Mouse (Mus musculus): ENCODE results near the gene Slamf7. TPM values are rescaled to one million over a fixed set of nuclear protein-coding genes. Genes with fewer than 3 reads are reported as not detected.

The Slamf7 gene
- 0.20 TPM in 1 of 2 replicates, not detected in the other for polyA plus RNA-seq (2014; fragmentation: Nextera tagmentation; extraction: Ambion mirVana)

- Histone ChIP-seq H3K27ac (ENCODE audit: low read depth) (no peak within 1 kb of the TSS), H3K4me2 (no peak within 1 kb of the TSS), H3K27me3 (ENCODE audit: insufficient read depth, low read length) (no peaks in the 10 kb centered on the region), H3K36me3 (ENCODE audit: insufficient read depth) (no peaks in the 10 kb centered on the region), H3K9ac (no peak within 1 kb of the TSS), H3K4me3 (ENCODE audit: low read depth, low read length) (no peak within 1 kb of the TSS), H3K9me3 (ENCODE audit: low read depth, low read length) (no peaks in the 10 kb centered on the region), H3K4me1 (ENCODE audit: insufficient read depth) (no peaks in the 10 kb centered on the region)
- ATAC-seq (ENCODE audit: insufficient read depth) (no peak), DNase-seq (no peak)
- no peak for TF ChIP-seq CTCF (IDR thresholded peaks at IDR 0.05; ENCODE audit: low read depth)
- 84% methylated on average over 5 of the region's 5 CpGs for WGBS
Measured at GRCm38 (mm10) chr1:171652734-171653133, at the start of gene Slamf7. TSS of gene Slamf7 (minus strand) at chr1:171653035.

- Histone ChIP-seq H3K27me3 (ENCODE audit: insufficient read depth, low read length) (no peaks in the 10 kb centered on the region), H3K36me3 (ENCODE audit: insufficient read depth) (no peaks in the 10 kb centered on the region), H3K4me3 (ENCODE audit: low read depth, low read length) (no peak overlapping the region), H3K9ac (no peak overlapping the region), H3K9me3 (ENCODE audit: low read depth, low read length) (no peaks in the 10 kb centered on the region), H3K27ac (ENCODE audit: low read depth) (no peak overlapping the region), H3K4me1 (ENCODE audit: insufficient read depth) (no peaks in the 10 kb centered on the region), H3K4me2 (no peak overlapping the region)
- ATAC-seq (ENCODE audit: insufficient read depth) (no peak), DNase-seq (peak; percentile 57)
- WGBS, result 8% methylated on average over 6 of the region's 6 CpGs
- TF ChIP-seq CTCF (IDR thresholded peaks at IDR 0.05; ENCODE audit: low read depth), result peak; percentile 37; the same call in 1 of the 2 replicates
Measured at GRCm38 (mm10) chr1:171698983-171699382, 46.1 kb upstream of the Slamf7 start.

GRCm38 (mm10) chr1:171693918-171694317 lies 41.1 kb upstream of the Slamf7 start:
- no peak for DNase-seq
- Histone ChIP-seq H3K9me3 (ENCODE audit: low read depth, low read length) (0 out of 2 replicates have a peak, but pooled peaks cover 3% of the 10 kb centered on the region), H3K27me3 (ENCODE audit: insufficient read depth, low read length) (no peaks in the 10 kb centered on the region), H3K4me2 (no peak overlapping the region), H3K4me1 (ENCODE audit: insufficient read depth) (no peaks in the 10 kb centered on the region), H3K27ac (ENCODE audit: low read depth) (no peak overlapping the region), H3K4me3 (ENCODE audit: low read depth, low read length) (no peak overlapping the region), H3K36me3 (ENCODE audit: insufficient read depth) (no peaks in the 10 kb centered on the region), H3K9ac (no peak overlapping the region)
- 61% methylated on average over 1 of the region's 1 CpGs for WGBS
- TF ChIP-seq CTCF (IDR thresholded peaks at IDR 0.05; ENCODE audit: low read depth), result no peak
- no peak for ATAC-seq (ENCODE audit: insufficient read depth)

DNA sequence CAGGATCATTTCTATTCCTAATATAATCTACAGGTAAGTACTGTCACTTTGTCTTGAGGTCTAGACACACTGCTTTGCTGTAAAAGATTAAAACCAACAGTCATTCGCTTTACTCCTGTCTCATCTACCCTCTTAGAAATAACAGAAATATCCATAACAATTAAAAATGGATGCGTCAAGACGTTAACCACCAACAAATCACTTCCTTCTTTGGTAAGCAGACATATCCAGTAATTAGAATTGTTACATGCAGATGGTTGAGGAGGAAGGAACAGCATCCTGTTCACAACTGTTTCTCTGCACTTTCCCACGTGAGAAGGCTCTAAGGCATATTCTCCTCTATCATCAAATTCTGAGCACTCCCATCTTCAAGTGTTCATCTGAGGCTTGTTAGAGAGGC lies 34.5 kb upstream of the Slamf7 start:
- WGBS, result 76% methylated on average over 4 of the region's 4 CpGs
- Histone ChIP-seq H3K27me3 (ENCODE audit: insufficient read depth, low read length) (no peaks in the 10 kb centered on the region), H3K9me3 (ENCODE audit: low read depth, low read length) (no peaks in the 10 kb centered on the region), H3K27ac (ENCODE audit: low read depth) (no peak overlapping the region), H3K36me3 (ENCODE audit: insufficient read depth) (no peaks in the 10 kb centered on the region), H3K9ac (no peak overlapping the region), H3K4me1 (ENCODE audit: insufficient read depth) (no peaks in the 10 kb centered on the region), H3K4me3 (ENCODE audit: low read depth, low read length) (no peak overlapping the region), H3K4me2 (no peak overlapping the region)
- TF ChIP-seq CTCF (IDR thresholded peaks at IDR 0.05; ENCODE audit: low read depth), result no peak
- DNase-seq (no peak), ATAC-seq (ENCODE audit: insufficient read depth) (no peak)

- H3K36me3 ChIP-seq (ENCODE audit: insufficient read depth), result no peaks in the 10 kb centered on the region
- TF ChIP-seq CTCF (IDR thresholded peaks at IDR 0.05; ENCODE audit: low read depth), result no peak
- H3K9ac ChIP-seq, result no peak overlapping the region
- H3K4me3 ChIP-seq (ENCODE audit: low read depth, low read length), result no peak overlapping the region
- no peak overlapping the region for H3K4me2 ChIP-seq
- no peak overlapping the region for H3K27ac ChIP-seq (ENCODE audit: low read depth)
- DNase-seq, result no peak
- ATAC-seq (ENCODE audit: insufficient read depth), result no peak
- no peaks in the 10 kb centered on the region for H3K9me3 ChIP-seq (ENCODE audit: low read depth, low read length)
- H3K27me3 ChIP-seq (ENCODE audit: insufficient read depth, low read length), result no peaks in the 10 kb centered on the region
- no peaks in the 10 kb centered on the region for H3K4me1 ChIP-seq (ENCODE audit: insufficient read depth)
- 87% methylated on average over 9 of the region's 9 CpGs for WGBS
Measured at GRCm38 (mm10) chr1:171684923-171685322, 32.1 kb upstream of the Slamf7 start.

- H3K27ac ChIP-seq (ENCODE audit: low read depth), result no peak within 1 kb of the TSS
- WGBS, result 88% methylated on average over 14 of the region's 14 CpGs
- H3K9me3 ChIP-seq (ENCODE audit: low read depth, low read length), result no peaks in the 10 kb centered on the region
- no peaks in the 10 kb centered on the region for H3K27me3 ChIP-seq (ENCODE audit: insufficient read depth, low read length)
- H3K4me3 ChIP-seq (ENCODE audit: low read depth, low read length), result no peak within 1 kb of the TSS
- H3K9ac ChIP-seq, result no peak within 1 kb of the TSS
- H3K4me1 ChIP-seq (ENCODE audit: insufficient read depth), result no peaks in the 10 kb centered on the region
- TF ChIP-seq CTCF (IDR thresholded peaks at IDR 0.05; ENCODE audit: low read depth), result no peak
- no peak within 1 kb of the TSS for H3K4me2 ChIP-seq
- no peak for DNase-seq
- ATAC-seq (ENCODE audit: insufficient read depth), result no peak
- no peaks in the 10 kb centered on the region for H3K36me3 ChIP-seq (ENCODE audit: insufficient read depth)
Measured at GRCm38 (mm10) chr1:171681531-171682299, 28.9 kb upstream of the Slamf7 start, which contains the start of gene Cd48. TSS of gene Cd48 (plus strand) at chr1:171682009.

DNA sequence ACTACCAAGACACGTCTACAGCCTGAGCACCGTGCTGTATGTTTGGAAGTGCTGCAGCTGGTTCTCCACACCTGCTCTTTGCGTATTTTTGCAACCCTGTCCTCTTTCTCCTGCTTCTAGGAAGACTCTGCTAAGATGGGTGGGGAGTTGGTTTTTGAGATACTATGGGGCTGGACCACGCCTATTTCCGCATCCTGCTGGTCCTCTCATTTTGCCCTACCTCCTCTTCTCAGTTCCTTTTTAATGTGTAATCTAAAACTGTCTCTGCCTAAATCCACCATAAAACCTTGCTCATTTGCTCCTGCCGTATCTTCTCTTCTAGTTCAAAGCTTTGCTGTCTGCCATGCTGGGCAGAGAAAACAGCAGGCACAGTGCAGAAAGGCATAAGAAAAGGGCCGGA lies 28.2 kb upstream of the Slamf7 start:
- no peaks in the 10 kb centered on the region for H3K4me1 ChIP-seq (ENCODE audit: insufficient read depth)
- H3K4me2 ChIP-seq, result no peak overlapping the region
- no peak for DNase-seq
- no peaks in the 10 kb centered on the region for H3K9me3 ChIP-seq (ENCODE audit: low read depth, low read length)
- H3K27me3 ChIP-seq (ENCODE audit: insufficient read depth, low read length), result no peaks in the 10 kb centered on the region
- no peak for TF ChIP-seq CTCF (IDR thresholded peaks at IDR 0.05; ENCODE audit: low read depth)
- H3K4me3 ChIP-seq (ENCODE audit: low read depth, low read length), result no peak overlapping the region
- WGBS, result 80% methylated on average over 7 of the region's 7 CpGs
- H3K9ac ChIP-seq, result no peak overlapping the region
- H3K27ac ChIP-seq (ENCODE audit: low read depth), result no peak overlapping the region
- no peak for ATAC-seq (ENCODE audit: insufficient read depth)
- no peaks in the 10 kb centered on the region for H3K36me3 ChIP-seq (ENCODE audit: insufficient read depth)

All from lung, embryonic 14.5 days (tissue).